Mouse (Mus musculus) liver (tissue): ENCODE data around the gene Golga1.
"Not testable (repeated sequence)": the region's sequence is repeated elsewhere in the genome, so short reads cannot be mapped to it uniquely, and the experiment has no call there.

ENCODE experiments used
- DNase-seq: peaks from one replicate; pipeline ENCODE4 v3.0.0-alpha.2; 2020; ENCODE audit warnings: mixed read lengths

The Golga1 gene

GRCm38 (mm10) chr2:39065400-39065987, at the start of gene Golga1:
Gene Golga1 (minus strand): TSS chr2:39065541.
- DNase-seq: peak; percentile 93

GRCm38 (mm10) chr2:39114093-39114492, 48.8 kb upstream of the Golga1 start:
- DNase-seq: peak; percentile 7

DNA sequence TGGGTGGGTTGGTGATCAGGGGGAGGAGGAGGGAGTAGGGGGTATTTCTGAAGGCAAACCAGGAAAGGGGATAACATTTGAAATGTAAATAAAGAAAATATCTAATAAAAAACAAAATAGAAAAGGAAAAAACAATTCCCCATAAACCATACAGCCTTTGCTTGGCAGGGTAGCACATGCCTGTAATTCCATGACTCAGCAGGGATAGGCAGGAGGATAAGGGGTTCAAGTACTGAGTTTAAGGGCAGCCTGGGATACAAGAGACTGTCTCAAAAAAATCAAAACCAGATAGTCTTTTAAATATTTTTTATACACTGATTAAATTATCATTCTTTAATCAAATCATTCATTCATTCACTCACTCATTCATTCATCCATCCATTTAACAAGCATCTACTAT, 45.2 kb upstream of the Golga1 start:
- DNase-seq: no peak

GRCm38 (mm10) chr2:39109712-39110111, 44.4 kb upstream of the Golga1 start:
- DNase-seq: not testable (repeated sequence)

GRCm38 (mm10) chr2:39099951-39100350, 34.6 kb upstream of the Golga1 start:
- DNase-seq: not testable (repeated sequence)

DNA sequence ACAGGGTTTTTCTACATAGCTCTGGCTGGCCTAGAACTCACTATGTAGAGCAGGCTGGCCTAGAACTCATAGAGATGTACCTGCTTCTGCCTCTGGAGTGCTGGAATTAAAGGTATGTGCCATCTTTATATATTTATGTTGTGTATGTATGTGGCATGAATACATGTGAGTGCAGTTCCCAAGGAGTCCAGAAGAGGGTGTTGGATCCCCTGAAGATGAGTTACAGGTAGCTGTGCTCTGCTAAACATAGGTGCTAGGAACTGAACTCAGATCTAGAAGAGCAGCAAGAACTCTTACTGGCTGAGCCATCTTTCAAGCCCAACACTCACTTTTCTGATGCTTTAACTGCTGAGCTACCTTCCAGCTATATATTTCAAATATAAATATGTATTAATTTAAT, 32.7 kb upstream of the Golga1 start:
- DNase-seq: peak; percentile 38

- DNase-seq: no peak
These were observed 26.6 kb upstream of the Golga1 start for GRCm38 (mm10) chr2:39091966-39092365.

GRCm38 (mm10) chr2:39082706-39083105, 17.4 kb upstream of the Golga1 start:
- no peak for DNase-seq

GRCm38 (mm10) chr2:39070666-39071065, 5.3 kb upstream of the Golga1 start:
- no peak for DNase-seq

GRCm38 (mm10) chr2:39069096-39069495, 3.8 kb upstream of the Golga1 start:
- DNase-seq: no peak

DNA sequence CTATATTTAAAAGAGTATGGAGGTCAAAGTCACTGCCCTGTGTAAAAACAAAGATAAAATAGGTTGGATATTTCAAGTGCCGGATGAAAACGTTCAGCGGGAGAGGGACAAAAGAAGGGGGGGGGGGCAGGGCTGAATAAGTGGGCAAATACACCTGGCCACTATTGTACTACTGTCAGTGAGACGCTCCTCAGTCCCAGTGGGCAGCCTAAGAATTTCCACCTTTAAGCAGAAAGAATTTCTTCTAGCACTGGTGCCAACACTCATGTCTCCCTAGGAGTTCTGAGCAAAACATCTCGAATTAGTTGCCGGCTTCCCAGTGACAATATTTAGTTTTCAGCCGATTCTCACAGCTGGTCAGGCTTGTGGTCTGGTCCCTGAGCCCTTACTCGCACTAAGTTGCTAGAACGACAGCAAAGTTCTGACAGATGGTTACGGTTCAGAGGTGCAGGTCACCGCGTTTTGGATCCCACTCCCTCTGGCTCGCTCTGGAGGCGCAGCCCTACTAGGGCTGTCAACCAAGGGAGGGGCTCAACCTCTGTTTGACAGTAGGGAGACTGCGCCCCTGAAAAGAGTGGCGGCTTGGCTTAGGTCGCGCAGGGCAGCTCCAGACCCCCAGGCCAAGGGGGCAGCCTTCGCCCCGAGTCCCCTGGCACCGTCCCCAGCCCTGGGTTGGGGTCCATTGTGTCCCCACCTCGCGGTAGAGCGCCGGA, 498 bp downstream of the Golga1 start:
- peak; percentile 58 for DNase-seq

DNA sequence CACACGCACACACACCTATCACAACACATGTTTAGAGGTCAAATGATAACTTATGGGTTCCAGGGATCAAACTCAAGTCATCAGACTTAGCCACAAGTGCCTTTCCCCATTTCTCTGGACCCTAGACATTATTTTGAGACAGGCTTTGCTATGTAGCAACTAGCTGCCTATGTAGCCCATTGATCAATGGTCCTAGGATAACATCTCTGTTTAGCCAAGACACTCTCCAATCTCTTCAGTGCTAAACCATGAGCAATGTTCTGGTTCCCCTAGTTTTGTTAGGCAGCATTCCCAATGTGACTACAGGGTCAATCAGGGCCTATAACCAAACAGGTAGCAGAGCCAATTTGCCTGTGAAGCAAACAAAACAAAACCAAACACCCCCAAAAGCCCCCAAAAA, 16.8 kb downstream of the Golga1 start:
- no peak for DNase-seq

GRCm38 (mm10) chr2:39040215-39040614, 25.1 kb downstream of the Golga1 start:
- DNase-seq: no peak

GRCm38 (mm10) chr2:39031611-39032010, 33.7 kb downstream of the Golga1 start:
- no peak for DNase-seq

- no peak for DNase-seq
These were observed 45.3 kb downstream of the Golga1 start for GRCm38 (mm10) chr2:39020004-39020403.

DNA sequence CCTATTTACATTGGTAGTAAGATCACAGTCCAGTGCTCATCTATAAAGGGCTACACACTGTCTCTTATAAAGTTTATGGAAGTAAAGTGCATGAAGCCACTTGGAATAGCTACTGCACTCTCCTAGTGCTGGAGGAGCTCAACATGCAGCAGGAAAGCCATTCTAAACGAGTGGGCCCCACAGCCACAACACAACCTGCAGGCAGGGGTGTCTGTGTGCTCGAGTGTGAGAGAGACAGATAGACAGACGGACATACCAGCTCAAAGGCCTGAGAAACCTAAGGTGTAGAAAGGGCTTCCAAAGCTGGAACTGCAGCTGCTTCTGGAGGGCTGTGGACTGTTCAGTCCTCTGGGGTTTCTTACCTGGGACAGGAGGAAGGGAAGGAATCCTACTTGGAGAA, 48.8 kb downstream of the Golga1 start:
- no peak for DNase-seq

- no peak for DNase-seq
These were observed 52.5 kb downstream of the Golga1 start for GRCm38 (mm10) chr2:39012768-39013279.

DNA sequence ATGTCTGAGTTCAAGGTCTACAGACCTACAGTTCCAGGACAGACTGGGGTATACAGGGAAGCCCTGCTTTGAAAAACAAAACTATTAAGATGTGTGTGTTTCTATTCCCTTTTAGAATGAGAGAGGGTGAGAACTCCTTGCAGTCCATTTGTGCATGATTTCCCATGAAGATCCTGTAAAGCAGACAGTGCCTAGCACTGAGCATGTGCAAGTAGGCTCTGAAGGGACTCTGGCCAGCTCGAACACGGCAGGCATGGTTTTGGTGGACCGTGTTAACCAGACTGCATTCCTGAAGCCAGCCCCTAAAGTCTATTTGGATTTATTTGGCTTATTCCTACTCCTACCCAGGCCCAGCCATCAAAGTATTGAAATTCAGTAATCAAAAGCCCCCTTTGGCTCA, 53.4 kb downstream of the Golga1 start:
- no peak for DNase-seq

DNA sequence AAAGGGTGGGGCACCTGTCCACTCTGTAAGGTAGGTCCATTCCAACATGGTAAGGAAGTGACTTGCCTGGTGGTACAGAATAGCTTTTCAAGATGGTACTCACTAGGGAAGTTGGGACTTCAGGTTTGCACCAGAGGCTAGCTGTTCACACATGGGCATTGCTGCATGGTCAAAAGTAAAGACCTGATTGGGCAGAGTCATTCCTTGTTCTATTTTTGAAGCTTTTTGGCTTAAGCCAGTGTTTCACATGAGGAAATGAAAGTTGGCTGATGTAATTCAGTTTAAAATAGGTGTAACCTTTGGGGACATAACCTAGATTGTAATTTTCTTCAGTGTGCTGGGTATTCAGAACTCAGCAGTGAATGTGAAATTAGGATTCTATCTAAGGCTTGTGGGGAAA, 54.1 kb downstream of the Golga1 start:
- DNase-seq: no peak

DNA sequence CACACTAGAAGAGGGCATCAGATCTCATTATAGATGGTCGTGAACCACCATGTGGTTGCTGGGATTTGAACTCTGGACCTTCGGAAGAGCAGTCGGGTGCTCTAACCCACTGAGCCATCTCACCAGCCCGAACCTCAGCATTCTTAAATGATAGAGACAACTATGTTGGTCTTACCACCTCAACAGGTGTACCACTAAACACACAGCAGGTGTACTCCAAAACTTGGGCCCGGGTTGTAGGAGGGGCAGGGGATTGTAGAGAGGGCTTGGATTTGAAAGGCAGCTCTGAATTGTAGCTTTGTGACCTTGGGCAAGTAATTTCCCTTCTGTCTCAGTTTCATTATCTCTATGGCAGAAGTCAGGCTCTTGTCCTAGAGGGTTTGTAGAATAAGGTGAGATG, 55.2 kb downstream of the Golga1 start:
- not testable (repeated sequence) for DNase-seq

DNA sequence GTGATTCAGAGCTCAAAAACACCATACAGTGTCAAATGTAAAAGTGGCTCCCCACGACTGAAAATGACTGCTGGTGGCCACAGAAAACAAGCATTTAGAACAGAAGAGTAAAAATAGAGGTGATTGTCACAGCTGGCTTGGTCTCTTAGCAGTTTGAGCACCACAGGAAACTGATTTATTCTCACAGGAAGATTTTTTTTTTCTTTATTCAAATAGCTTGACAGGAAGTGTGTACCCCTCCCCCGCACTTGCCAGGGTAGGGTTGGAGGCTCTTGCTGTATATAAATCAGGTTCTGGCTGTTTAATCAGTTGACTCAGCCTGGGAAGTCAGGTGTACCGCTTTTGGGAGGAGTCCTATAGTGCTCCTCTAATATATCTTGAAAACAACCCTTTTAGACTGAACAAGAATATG, 56.4 kb downstream of the Golga1 start:
- DNase-seq: no peak

DNA sequence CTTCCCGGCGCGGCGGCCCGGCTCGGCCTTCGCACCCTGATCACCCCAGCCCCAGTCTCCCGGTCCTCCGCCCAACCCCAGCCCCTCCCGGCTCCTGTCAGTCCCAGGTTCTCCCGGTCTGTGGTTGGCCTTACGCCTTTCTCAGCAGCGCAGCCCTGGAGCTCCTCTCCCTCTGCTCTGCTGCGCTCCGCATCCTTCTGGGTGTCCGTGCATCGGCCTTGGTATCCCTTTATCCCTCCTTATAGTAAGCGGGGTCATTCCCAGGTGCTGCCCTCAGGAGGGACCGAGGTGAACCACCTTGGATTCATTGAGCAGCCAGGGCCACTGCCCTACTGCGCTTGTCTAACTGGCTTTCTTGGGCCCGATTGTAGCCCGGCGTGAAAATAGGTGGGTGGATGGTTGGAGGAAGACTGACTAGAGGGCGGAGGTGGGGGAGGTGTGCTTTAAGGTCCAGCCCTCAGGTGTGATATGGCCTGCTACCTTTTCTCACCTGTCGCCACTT, 56.9 kb downstream of the Golga1 start:
- peak; percentile 52 for DNase-seq

DNA sequence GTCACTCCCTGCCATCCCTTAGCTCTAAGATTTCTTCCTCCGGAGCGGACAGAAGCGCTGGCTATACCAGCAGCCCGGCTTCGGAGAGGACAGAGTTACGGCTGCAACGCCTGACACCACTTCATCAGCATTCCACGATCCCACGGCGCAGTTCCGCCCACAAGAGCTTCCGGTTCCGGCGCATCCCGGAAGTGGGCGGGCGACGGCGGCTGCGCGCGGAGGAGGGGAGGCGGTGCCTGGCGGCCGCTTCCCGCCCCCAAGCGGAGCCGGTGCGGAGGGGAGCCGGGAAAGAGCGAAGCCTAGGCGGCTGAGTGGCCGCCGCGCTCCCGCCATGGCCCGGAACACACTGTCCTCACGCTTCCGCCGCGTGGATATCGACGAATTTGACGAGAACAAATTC, 57.5 kb downstream of the Golga1 start:
- DNase-seq: peak; percentile 95

- DNase-seq: no peak
These were observed 59.1 kb downstream of the Golga1 start for GRCm38 (mm10) chr2:39006149-39006730.
